Mouse (Mus musculus) heart, adult 2 months (tissue): ENCODE measurements around the gene Prodh2. TPM values are rescaled to one million over a fixed set of nuclear protein-coding genes. Genes with fewer than 3 reads are reported as not detected.

Experiments
- DNase-seq, 2 experiments: peaks; one replicate each; pipeline ENCODE4 v3.0.0; 2021
- H3K27ac ChIP-seq: fragments of 200-600 bp; 2 replicates; pipeline ENCODE4 v1.8.1; 2022
- H3K27me3 ChIP-seq: fragments of 200-500 bp; 2 replicates; pipeline ENCODE4 v1.6.1; 2012; ENCODE audit warnings: mild to moderate bottlenecking, low read length, inconsistent platforms, mixed read lengths; ENCODE audit not compliant: control insufficient read depth, insufficient read depth
- H3K36me3 ChIP-seq: fragments of 200-500 bp; 2 replicates; pipeline ENCODE4 v1.6.1; 2012; ENCODE audit warnings: low read length, inconsistent platforms; ENCODE audit not compliant: control insufficient read depth, insufficient read depth
- H3K4me1 ChIP-seq: fragments of 200-500 bp; 2 replicates; pipeline ENCODE4 v1.6.1; 2011; ENCODE audit warnings: low read length; ENCODE audit not compliant: control insufficient read depth, insufficient read depth
- H3K4me3 ChIP-seq: fragments of 200-600 bp; 2 replicates; pipeline ENCODE4 v1.8.1; 2022
- H3K79me2 ChIP-seq: fragments of 200-500 bp; replicated peaks from 2 replicates; pipeline ENCODE4 v1.6.1; 2012; ENCODE audit warnings: mild to moderate bottlenecking, inconsistent platforms, low read length, moderate library complexity, mixed read lengths; ENCODE audit not compliant: control insufficient read depth, insufficient read depth
- H3K9ac ChIP-seq: fragments of 200-500 bp; 2 replicates; pipeline ENCODE4 v1.6.1; 2012; ENCODE audit warnings: low read depth, mild to moderate bottlenecking, control low read depth, inconsistent platforms, low read length, mixed read lengths
- CTCF ChIP-seq: fragments of 200-600 bp; IDR thresholded peaks from 2 replicates; pipeline ENCODE4 v1.8.1; 2022; ENCODE audit warnings: antibody characterized with exemption, mild to moderate bottlenecking, moderate library complexity
- EP300 ChIP-seq: fragments of 200-500 bp; IDR thresholded peaks from 2 replicates; pipeline ENCODE4 v1.6.1; 2011; ENCODE audit warnings: low read depth, low read length, control low read depth; ENCODE audit not compliant: insufficient read depth
- POLR2A ChIP-seq: fragments of 200-500 bp; IDR thresholded peaks from 2 replicates; pipeline ENCODE4 v1.6.1; 2011; ENCODE audit warnings: mild to moderate bottlenecking, low read depth, low read length, control low read depth; ENCODE audit not compliant: insufficient read depth
- WGBS: fragments of 180-500 bp; shearing (Covaris S2); methylation state at CpG from one replicate; pipeline ENCODE4 v1.1.7; 2018; 5-methylcytosine and 5-hydroxymethylcytosine counted together
- intact Hi-C: fragments of 180-260 bp; cut with DNase I; formaldehyde crosslinking; loops from one replicate; pipeline ENCODE4 v1.15.1; 2025
- polyA plus RNA-seq: library from polyadenylated mRNA; depleted of rRNA; stranded (reverse); fragments of >200 nt; gene quantifications from 2 replicates; pipeline ENCODE4 v1.2.3, GENCODE M21; 2012
- total RNA-seq, 2 experiments: library from RNA; stranded (reverse); gene quantifications; 2 replicates each; pipeline ENCODE4 v1.2.3; 2021

Gene Prodh2
- total and polyA plus RNA-seq, 3 experiments: not detected

DNA sequence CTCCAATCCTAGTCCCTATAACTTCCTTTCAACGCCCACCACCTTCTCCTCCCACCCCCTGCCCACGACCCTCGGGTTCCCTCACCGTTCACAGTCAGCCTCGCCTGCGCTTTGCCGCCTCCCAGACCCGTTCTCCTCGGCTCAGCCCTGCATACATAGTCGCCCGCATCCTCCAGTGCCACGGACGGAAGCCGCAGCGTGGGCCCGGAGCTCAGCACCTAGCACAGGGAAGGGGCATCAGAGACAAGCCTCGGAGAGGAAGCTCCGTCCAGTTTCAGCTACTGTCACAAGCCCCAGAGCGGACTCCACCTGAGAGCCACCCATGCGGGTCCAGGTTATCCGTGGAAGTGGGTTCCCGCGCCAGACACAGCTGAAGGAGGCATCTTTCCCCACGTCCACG lies 40.1 kb upstream of the Prodh2 start:
- DNase-seq: no peak
- H3K27me3 ChIP-seq: peaks cover 21% of the 10 kb centered on the region
- no peak overlapping the region for H3K9ac ChIP-seq
- intact Hi-C loops: no loop called here
- 20% methylated on average over 25 of the region's 25 CpGs for WGBS
- no peaks in the 10 kb centered on the region for H3K4me1 ChIP-seq
- H3K4me3 ChIP-seq: no peak overlapping the region
- H3K79me2 ChIP-seq: no peaks in the 10 kb centered on the region
- no peaks in the 10 kb centered on the region for H3K36me3 ChIP-seq
- H3K27ac ChIP-seq: no peak overlapping the region
- TF ChIP-seq POLR2A (no peak), EP300 (no peak), CTCF (no peak)

DNA sequence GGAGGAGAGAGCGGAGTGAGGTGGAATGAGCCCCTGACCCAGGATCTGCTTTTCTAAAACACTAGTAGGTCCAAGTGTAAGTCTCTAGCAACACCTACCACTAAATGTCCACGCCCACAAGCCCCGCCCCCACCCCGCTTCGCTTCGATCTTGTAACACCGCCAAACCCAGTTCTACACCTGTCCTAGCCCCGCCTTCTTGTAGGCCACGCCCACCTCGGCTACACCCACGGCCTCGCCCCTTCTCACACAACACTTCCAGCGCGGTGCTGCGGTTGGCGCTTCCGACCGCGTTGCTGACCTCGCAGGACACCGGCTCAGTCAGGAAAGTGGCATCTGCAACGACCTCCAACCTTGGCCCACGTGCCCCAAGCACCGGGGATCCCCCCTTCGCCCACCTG lies 39.7 kb upstream of the Prodh2 start:
- H3K4me3 ChIP-seq: no peak overlapping the region
- H3K79me2 ChIP-seq: no peaks in the 10 kb centered on the region
- no peak overlapping the region for H3K27ac ChIP-seq
- no peak for DNase-seq
- no peak for TF ChIP-seq CTCF
- TF ChIP-seq EP300: no peak
- no peak for TF ChIP-seq POLR2A
- peaks cover 21% of the 10 kb centered on the region for H3K27me3 ChIP-seq
- H3K4me1 ChIP-seq: no peaks in the 10 kb centered on the region
- H3K36me3 ChIP-seq: no peaks in the 10 kb centered on the region
- WGBS: 3% methylated on average over 25 of the region's 25 CpGs
- H3K9ac ChIP-seq: no peak overlapping the region
- intact Hi-C loops: no loop called here

DNA sequence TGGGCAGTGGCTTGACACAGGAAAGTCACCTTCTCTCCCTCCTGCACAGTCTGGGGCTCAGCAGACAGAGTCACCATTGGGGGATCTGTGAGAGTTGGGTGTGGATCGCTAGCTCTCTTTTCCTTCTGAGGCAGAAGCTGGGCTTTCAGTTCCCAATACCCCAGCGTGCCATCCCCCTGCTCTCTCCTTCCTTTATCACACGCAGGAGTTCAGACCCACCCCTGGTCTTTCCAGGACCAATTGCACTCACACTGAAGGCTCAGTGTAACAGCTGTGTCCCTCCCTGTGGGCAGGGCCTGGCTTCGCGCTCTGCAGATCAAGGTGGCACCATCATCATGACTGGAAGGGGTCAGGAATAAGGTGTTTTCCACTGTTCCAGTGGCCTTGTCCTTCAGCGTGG lies 39.2 kb upstream of the Prodh2 start:
- no peak overlapping the region for H3K9ac ChIP-seq
- WGBS: 25% methylated on average over 6 of the region's 6 CpGs
- H3K79me2 ChIP-seq: no peaks in the 10 kb centered on the region

DNA sequence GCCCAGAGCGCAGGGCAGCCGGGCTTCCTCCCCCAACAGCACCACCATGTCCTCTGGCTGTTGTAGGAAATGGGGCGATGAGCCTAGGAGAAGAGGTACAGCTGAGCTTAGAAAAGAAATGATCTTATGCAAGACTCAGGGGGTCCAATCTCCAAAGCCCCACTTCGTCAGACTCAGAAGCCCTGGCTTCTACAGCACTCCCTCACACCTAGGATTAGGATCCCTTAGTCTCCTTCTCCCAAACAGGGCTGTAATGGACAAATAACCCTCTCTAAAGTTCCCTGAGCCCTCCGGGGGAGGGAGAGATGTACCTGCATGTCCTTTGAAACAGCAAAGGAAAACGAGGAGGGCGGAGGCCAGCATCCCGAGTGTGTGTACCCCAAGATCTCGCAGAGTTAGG lies 36.9 kb upstream of the Prodh2 start:
- Histone ChIP-seq H3K4me3 (no peak overlapping the region), H3K36me3 (no peaks in the 10 kb centered on the region), H3K9ac (no peak overlapping the region), H3K27me3 (peaks cover 18% of the 10 kb centered on the region), H3K4me1 (no peaks in the 10 kb centered on the region), H3K79me2 (no peaks in the 10 kb centered on the region), H3K27ac (no peak overlapping the region)
- no peak for DNase-seq
- no peak for TF ChIP-seq CTCF
- TF ChIP-seq POLR2A: no peak
- no peak for TF ChIP-seq EP300
- intact Hi-C loops: no loop called here
- 3% methylated on average over 9 of the region's 9 CpGs for WGBS

More for the DNA sequence above, 39.2 kb upstream of the Prodh2 start:
- Histone ChIP-seq H3K27ac (no peak overlapping the region), H3K4me3 (no peak overlapping the region), H3K27me3 (peaks cover 21% of the 10 kb centered on the region), H3K4me1 (no peaks in the 10 kb centered on the region), H3K36me3 (no peaks in the 10 kb centered on the region)
- TF ChIP-seq POLR2A: no peak
- no peak for TF ChIP-seq CTCF
- no peak for TF ChIP-seq EP300
- no peak for DNase-seq
- intact Hi-C loops: no loop called here

DNA sequence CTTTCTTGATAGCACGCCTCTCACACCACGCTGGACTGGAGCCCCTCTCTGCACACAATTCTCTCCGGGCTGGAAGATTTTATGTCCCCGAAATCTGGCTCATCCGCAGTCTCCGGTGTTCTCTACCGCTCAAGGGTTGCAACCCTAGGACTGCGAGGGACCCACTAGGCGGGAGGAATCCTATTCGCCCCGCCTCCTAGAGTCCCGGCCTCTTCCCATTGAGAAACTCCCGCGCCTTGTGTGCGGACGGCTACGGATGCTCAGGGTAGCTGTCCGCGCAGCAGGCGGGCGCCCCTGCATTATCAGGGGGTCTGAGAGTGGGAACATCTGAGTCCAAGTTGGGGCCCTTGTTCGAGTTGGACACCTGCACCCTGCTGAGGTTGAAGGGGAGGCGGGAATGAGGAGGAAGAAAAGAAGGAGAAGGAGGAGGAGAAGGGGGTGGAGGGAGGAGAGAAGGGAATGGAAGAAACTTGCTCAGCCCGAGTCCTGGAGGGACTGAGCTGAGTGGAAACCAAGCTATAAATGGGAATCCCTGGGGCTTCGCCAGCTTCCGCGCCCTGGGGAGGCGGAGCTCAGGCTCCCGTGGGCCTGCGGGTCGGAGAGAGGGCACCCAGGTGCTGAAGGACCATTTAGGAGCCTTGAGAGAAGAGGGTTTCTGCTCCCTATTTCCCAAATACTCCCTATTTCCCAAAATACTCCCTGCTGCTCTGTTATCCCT lies 36.4 kb upstream of the Prodh2 start:
- DNase-seq: no peak

DNA sequence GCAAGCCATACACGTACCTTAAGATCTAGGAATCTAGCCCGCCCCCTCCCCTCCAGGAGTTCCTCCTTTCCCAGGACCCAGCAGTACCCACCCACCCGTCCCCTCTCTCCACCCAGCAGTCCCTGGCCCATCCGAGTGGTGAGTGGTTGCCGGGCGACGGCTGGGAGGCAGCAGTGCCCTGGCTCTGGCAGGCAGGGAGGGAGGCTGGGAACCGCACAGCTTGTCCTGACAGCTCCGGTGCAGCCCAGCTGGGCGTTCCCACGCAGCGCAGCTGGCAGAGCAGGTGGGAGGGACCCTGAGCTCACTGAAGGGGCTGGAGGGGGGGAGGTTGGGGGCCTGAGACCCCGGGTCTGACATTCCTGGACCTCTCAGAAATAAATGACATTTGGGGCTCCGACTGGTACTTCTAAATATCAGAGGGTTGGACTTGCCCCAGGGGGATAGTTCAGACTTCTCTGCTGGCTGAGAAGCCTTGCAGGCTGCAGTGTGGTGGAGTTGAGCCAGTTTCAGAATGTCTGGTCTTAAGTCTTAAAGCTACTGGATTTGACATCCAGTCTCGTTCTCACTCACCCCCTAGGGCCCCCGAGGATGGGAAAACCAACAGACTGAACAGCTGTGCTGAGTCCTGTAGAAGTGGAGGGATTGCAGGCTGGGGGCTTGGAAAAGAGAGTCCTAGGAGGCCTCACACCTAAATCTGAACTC lies 35.6 kb upstream of the Prodh2 start, which contains the start of the genes Kirrel2 and Nphs1:
Kirrel2 (minus strand) TSS at position 62 of the 702 bp plus-strand sequence.
Nphs1 (plus strand) TSS at position 687 of the 702 bp plus-strand sequence.
- Histone ChIP-seq H3K4me1 (no peaks in the 10 kb centered on the region), H3K27ac (no peak within 1 kb of the TSS), H3K36me3 (no peaks in the 10 kb centered on the region), H3K9ac (no peak within 1 kb of the TSS), H3K79me2 (no peaks in the 10 kb centered on the region), H3K4me3 (no peak within 1 kb of the TSS), H3K27me3 (peaks cover 19% of the 10 kb centered on the region)
- 3% methylated on average over 16 of the region's 16 CpGs for WGBS
- intact Hi-C loops: no loop called here
- no peak for DNase-seq
- TF ChIP-seq CTCF (no peak), POLR2A (no peak), EP300 (no peak)

More for the DNA sequence above, 36.4 kb upstream of the Prodh2 start:
- no peak overlapping the region for H3K4me3 ChIP-seq
- WGBS: 2% methylated on average over 31 of the region's 31 CpGs
- H3K27ac ChIP-seq: no peak overlapping the region
- H3K79me2 ChIP-seq: no peaks in the 10 kb centered on the region
- no peaks in the 10 kb centered on the region for H3K36me3 ChIP-seq
- H3K9ac ChIP-seq: no peak overlapping the region
- intact Hi-C loops: no loop called here
- TF ChIP-seq POLR2A (no peak), EP300 (no peak), CTCF (no peak)
- H3K27me3 ChIP-seq: peaks cover 19% of the 10 kb centered on the region
- no peaks in the 10 kb centered on the region for H3K4me1 ChIP-seq
